Mouse (Mus musculus) effector memory CD4-positive, alpha-beta T cell, adult 5 months (primary cell): ENCODE results near the gene Defb10. TPM values are rescaled to one million over a fixed set of nuclear protein-coding genes. Genes with fewer than 3 reads are reported as not detected.

Experiments used
- polyA plus RNA-seq: library from polyadenylated mRNA; unstranded; fragments of 100-300 nt; shearing (Covaris generic); gene quantifications from one replicate; pipeline ENCODE4 v1.2.1, GENCODE M21; 2017

Gene Defb10
- not detected for polyA plus RNA-seq

DNA sequence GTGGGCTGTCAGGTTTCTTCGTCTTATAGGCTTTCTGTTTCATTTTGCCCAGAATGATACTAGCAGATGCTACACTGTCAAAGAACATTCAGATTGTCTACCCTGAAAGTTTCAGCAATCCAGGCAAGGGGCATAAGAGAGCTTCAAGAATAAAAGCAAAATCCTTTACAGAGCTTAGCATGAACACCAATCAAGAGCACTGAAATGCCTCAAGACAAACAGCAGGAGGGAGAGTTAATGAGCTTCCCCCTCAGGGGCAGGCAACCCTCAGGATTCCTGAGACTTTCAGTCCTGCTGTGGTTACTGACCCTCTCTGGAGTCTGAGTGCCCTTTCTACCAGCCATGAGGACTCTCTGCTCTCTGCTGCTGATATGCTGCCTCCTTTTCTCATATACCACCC is at the start of gene Defb10:
Defb10 (plus strand) TSS at position 316 of the 400 bp plus-strand sequence.

DNA sequence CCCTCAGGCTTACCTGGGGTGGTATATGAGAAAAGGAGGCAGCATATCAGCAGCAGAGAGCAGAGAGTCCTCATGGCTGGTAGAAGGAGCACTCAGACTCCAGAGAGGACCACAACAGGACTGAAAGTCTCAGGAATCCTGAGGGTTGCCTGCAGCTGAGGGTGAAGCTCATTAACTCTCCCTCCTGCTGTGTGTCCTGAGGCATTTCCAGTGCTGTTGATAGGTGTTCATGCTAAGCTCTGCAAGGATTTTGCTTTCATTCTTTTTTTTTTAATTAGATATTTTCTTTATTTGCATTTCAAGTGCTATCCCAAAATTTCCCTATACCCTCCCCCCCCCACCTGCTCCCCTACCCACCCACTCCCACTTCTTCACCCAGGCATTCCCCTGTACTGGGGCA is 26.6 kb downstream of the Defb10 start, which contains the start of gene Defb9:
Defb9 (minus strand) TSS at position 101 of the 400 bp plus-strand sequence.

DNA sequence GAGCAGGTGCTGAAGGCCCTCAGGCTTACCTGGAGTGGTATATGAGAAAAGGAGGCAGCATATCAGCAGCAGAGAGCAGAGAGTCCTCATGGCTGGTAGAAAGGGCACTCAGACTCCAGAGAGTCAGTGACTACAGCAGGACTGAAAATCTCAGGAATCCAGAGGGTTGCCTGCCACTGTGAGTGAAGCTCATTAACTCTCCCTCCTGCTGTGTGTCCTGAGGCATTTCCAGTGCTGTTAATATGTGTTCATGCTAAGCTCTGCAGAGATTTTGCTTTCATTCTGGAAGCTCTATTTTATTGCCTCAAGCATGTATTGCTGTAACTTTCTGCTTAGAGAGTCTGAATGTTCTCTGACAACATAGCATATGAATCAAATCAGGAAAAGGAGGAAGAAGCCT is 47.6 kb downstream of the Defb10 start, which contains the start of gene Defb11:
Defb11 (minus strand) TSS at position 123 of the 400 bp plus-strand sequence.

Other genes with a start within 250 kb of the Defb10 start
- gene Defa26, start 240.7 kb upstream of the Defb10 start, polyA plus RNA-seq, result not detected
- not detected for gene Defa17, start 203.1 kb upstream of the Defb10 start, polyA plus RNA-seq
- not detected for gene Defa34, start 193.1 kb upstream of the Defb10 start, polyA plus RNA-seq
- gene AY761184, start 155.3 kb upstream of the Defb10 start, polyA plus RNA-seq, result not detected
- gene Defa24, start 124.4 kb upstream of the Defb10 start, polyA plus RNA-seq, result not detected
- not detected for gene Defb50, start 35.4 kb upstream of the Defb10 start, polyA plus RNA-seq
- gene Defb2, start 19.0 kb upstream of the Defb10 start, polyA plus RNA-seq, result not detected
- gene Defb9, start 26.5 kb downstream of the Defb10 start, polyA plus RNA-seq, result not detected
- gene Defb11, start 47.5 kb downstream of the Defb10 start, polyA plus RNA-seq, result not detected
- gene Defb15, start 73.8 kb downstream of the Defb10 start, polyA plus RNA-seq, result not detected
- not detected for gene Defb35, start 79.5 kb downstream of the Defb10 start, polyA plus RNA-seq
- gene Defb13, start 87.9 kb downstream of the Defb10 start, polyA plus RNA-seq, result not detected
- not detected for gene Fam90a1a, start 99.8 kb downstream of the Defb10 start, polyA plus RNA-seq
- gene Ccdc70, start 110.9 kb downstream of the Defb10 start, polyA plus RNA-seq, result not detected
- 0.05 TPM for gene Atp7b, start 201.4 kb downstream of the Defb10 start, polyA plus RNA-seq
- 10.2 TPM for gene Alg11, start 201.8 kb downstream of the Defb10 start, polyA plus RNA-seq